In genomic region chr9:96713472-96714390, GRCm38 (mm10) we compare ENCODE assay signal across 8 mouse cellular contexts. TPM values are rescaled to one million over a fixed set of nuclear protein-coding genes. Genes with fewer than 3 reads are reported as not detected.
DNase-seq lines count a peak whose midpoint lies in the region; ATAC-seq lines count a peak whose summit lies in the region.

No protein-coding gene starts in this region.

- ATAC-seq in heart, embryonic 12.5 days (ENCODE audit: insufficient number of reproducible peaks, low FRiP score): no peak
- peak; percentile 49 for ATAC-seq in activated CD4-positive, CD25-positive, alpha-beta regulatory T cell, adult 4 months
- ATAC-seq in limb, embryonic 15.5 days (ENCODE audit: insufficient number of reproducible peaks, low FRiP score, low TSS enrichment, low read depth): no peak

- H3K36me3 ChIP-seq in heart, embryonic 12.5 days: peaks cover 50% of the 10 kb centered on the region
- H3K36me3 ChIP-seq in limb, embryonic 15.5 days: no peaks in the 10 kb centered on the region

- no peaks in the 10 kb centered on the region for H3K9me3 ChIP-seq in heart, embryonic 12.5 days (replicated peaks)
- H3K9me3 ChIP-seq in limb, embryonic 15.5 days: no peaks in the 10 kb centered on the region

- peaks cover 77% of the 10 kb centered on the region for H3K4me1 ChIP-seq in heart, embryonic 12.5 days (replicated peaks)
- peaks cover 32% of the 10 kb centered on the region for H3K4me1 ChIP-seq in limb, embryonic 15.5 days

- DNase-seq in heart, adult 9 months (ENCODE audit: low spot score in 2 of 2): no peak
- DNase-seq in 416B (ENCODE audit: low read depth): peak; percentile 87
- DNase-seq in urinary bladder, postnatal 14 days (ENCODE audit: low spot score): no peak
- no peak for DNase-seq in urinary bladder, adult 2 months (ENCODE audit: low spot score)
- DNase-seq in thymus, postnatal 36 days: no peak

- peak overlapping the region; percentile 90 for H3K27ac ChIP-seq in heart, embryonic 12.5 days (ENCODE audit: poor library complexity, severe bottlenecking)
- H3K27ac ChIP-seq in limb, embryonic 15.5 days: peak overlapping the region; percentile 59

- peak overlapping the region; percentile 35; the same call in 1 of the 2 replicates for H3K4me2 ChIP-seq in heart, embryonic 12.5 days
- H3K4me2 ChIP-seq in limb, embryonic 15.5 days: no peak overlapping the region

- 69% methylated on average over 14 of the region's 14 CpGs for WGBS in heart, embryonic 12.5 days
- WGBS in limb, embryonic 15.5 days: 68% methylated on average over 14 of the region's 14 CpGs

- no peaks in the 10 kb centered on the region for H3K27me3 ChIP-seq in heart, embryonic 12.5 days (replicated peaks)
- H3K27me3 ChIP-seq in limb, embryonic 15.5 days: no peaks in the 10 kb centered on the region

- no peak overlapping the region for H3K4me3 ChIP-seq in heart, embryonic 12.5 days
- no peak overlapping the region for H3K4me3 ChIP-seq in limb, embryonic 15.5 days

- H3K9ac ChIP-seq in heart, embryonic 12.5 days: no peak overlapping the region
- H3K9ac ChIP-seq in limb, embryonic 15.5 days: no peak overlapping the region

RNA-seq across cellular contexts. Expression of gene Zbtb38, which starts 38.9 kb away (rescaled TPM):
- polyA plus RNA-seq in heart, embryonic 12.5 days (2016; fragmentation: Nextera tagmentation; extraction: Ambion mirVana): 31.3 and 32.1 TPM in 2 replicates
- 10 to 100 TPM; 59.9 to 61.4 TPM for polyA plus RNA-seq in activated CD4-positive, CD25-positive, alpha-beta regulatory T cell, adult 4 months (2017; shearing (Covaris generic))
- 16.8 and 17.2 TPM in 2 replicates for polyA plus RNA-seq in limb, embryonic 15.5 days (2015; fragmentation: Nextera tagmentation; extraction: Ambion mirVana)
- polyA plus RNA-seq in urinary bladder, adult 2 months (2012; rRNA removed): 8.1 and 14.3 TPM in 2 replicates
